Mouse (Mus musculus) MEL (cell line): ENCODE data around the gene Fnbp1. TPM values are rescaled to one million over a fixed set of nuclear protein-coding genes. Genes with fewer than 3 reads are reported as not detected.

Source experiments
- DNase-seq: peaks from one replicate; pipeline ENCODE4 v3.0.0; 2011; ENCODE audit warnings: low read depth, low spot score
- H3K27ac ChIP-seq: 2 replicates; pipeline ENCODE4 v1.5.1; 2012; ENCODE audit warnings: low read depth, mild to moderate bottlenecking, control low read depth, low read length, moderate library complexity; ENCODE audit not compliant: control insufficient read depth
- H3K27me3 ChIP-seq, 2 experiments: fragments of 150-350 bp in 1 of 2; sonication (generic) in 1 of 2; 2 replicates each; pipeline ENCODE4 v1.6.1; 2012; ENCODE audit warnings: low read length in 2 of 2, mild to moderate bottlenecking in 2 of 2, improper control_type of control experiment in 1 of 2, moderate library complexity in 1 of 2; ENCODE audit not compliant: insufficient read depth in 2 of 2, control insufficient read depth in 1 of 2
- H3K36me3 ChIP-seq, 2 experiments: 2 replicates each; pipeline ENCODE4 v1.6.1; 2012 to 2014; ENCODE audit warnings: low read length in 2 of 2, improper control_type of control experiment in 1 of 2, inconsistent platforms in 1 of 2, mild to moderate bottlenecking in 1 of 2; ENCODE audit not compliant: insufficient read depth in 2 of 2, control insufficient read depth in 1 of 2
- H3K4me1 ChIP-seq, 2 experiments: fragments of 150-350 bp in 1 of 2; sonication (generic) in 1 of 2; 2 replicates each; pipeline ENCODE4 v1.6.1; 2012; ENCODE audit warnings: low read length in 2 of 2, improper control_type of control experiment in 1 of 2, mild to moderate bottlenecking in 1 of 2; ENCODE audit not compliant: insufficient read depth in 2 of 2, control insufficient read depth in 1 of 2
- H3K4me3 ChIP-seq, 2 experiments: fragments of 150-350 bp in 1 of 2; sonication (generic) in 1 of 2; 2 replicates each; pipeline ENCODE4 v1.5.1; 2012; ENCODE audit warnings: low read depth in 2 of 2, low read length in 2 of 2, mild to moderate bottlenecking in 2 of 2, moderate library complexity in 2 of 2, control low read depth in 1 of 2, improper control_type of control experiment in 1 of 2; ENCODE audit not compliant: control insufficient read depth in 1 of 2, insufficient read depth in 1 of 2
- H3K79me2 ChIP-seq: 2 replicates; pipeline ENCODE4 v1.6.1; 2012; ENCODE audit warnings: mild to moderate bottlenecking, low read length, moderate library complexity; ENCODE audit not compliant: control insufficient read depth, poor library complexity, insufficient read depth
- H3K9ac ChIP-seq: 2 replicates; pipeline ENCODE4 v1.6.1; 2012; ENCODE audit warnings: low read depth, mild to moderate bottlenecking, control low read depth, low read length, moderate library complexity; ENCODE audit not compliant: control insufficient read depth, poor library complexity, severe bottlenecking
- H3K9me3 ChIP-seq: fragments of 150-350 bp; sonication (generic); replicated peaks from 2 replicates; pipeline ENCODE4 v1.6.1; 2012; ENCODE audit warnings: mild to moderate bottlenecking, low read length, improper control_type of control experiment, moderate library complexity; ENCODE audit not compliant: insufficient read depth
- CTCF ChIP-seq, 3 experiments: IDR thresholded peaks in 2 of 3; conservative IDR thresholded peaks in 1 of 3; 2 replicates each; pipeline ENCODE4 v1.5.1; 2011 to 2012; ENCODE audit warnings: low read length in 3 of 3, low read depth in 2 of 3, mild to moderate bottlenecking in 2 of 3, improper control_type of control experiment in 1 of 3, inconsistent platforms in 1 of 3, mixed read lengths in 1 of 3, moderate library complexity in 1 of 3; ENCODE audit not compliant: control insufficient read depth in 1 of 3, insufficient read depth in 1 of 3, poor library complexity in 1 of 3, severe bottlenecking in 1 of 3
- ELF1 ChIP-seq: IDR thresholded peaks from 2 replicates; pipeline ENCODE4 v1.6.1; 2014; ENCODE audit warnings: low read depth, mild to moderate bottlenecking, inconsistent platforms, low read length, improper control_type of control experiment, moderate library complexity
- EP300 ChIP-seq, 2 experiments: IDR thresholded peaks; 2 replicates each; pipeline ENCODE4 v1.6.1; 2011; ENCODE audit warnings: improper control_type of control experiment in 2 of 2, low read length in 2 of 2, low read depth in 1 of 2, mild to moderate bottlenecking in 1 of 2
- ETS1 ChIP-seq: IDR thresholded peaks from 2 replicates; pipeline ENCODE4 v1.6.1; 2012; ENCODE audit warnings: low read depth, mild to moderate bottlenecking, inconsistent platforms, low read length, improper control_type of control experiment, moderate library complexity
- GATA1 ChIP-seq: IDR thresholded peaks from 2 replicates; pipeline ENCODE4 v1.6.1; 2011; ENCODE audit warnings: low read depth, low read length, improper control_type of control experiment
- JUND ChIP-seq: IDR thresholded peaks from 2 replicates; pipeline ENCODE4 v1.6.1; 2011; ENCODE audit warnings: low read depth, mild to moderate bottlenecking, improper control_type of control experiment, low read length
- MAX ChIP-seq: IDR thresholded peaks from 2 replicates; pipeline ENCODE4 v1.6.1; 2011; ENCODE audit warnings: low read length, improper control_type of control experiment
- MEF2A ChIP-seq: IDR thresholded peaks from 2 replicates; pipeline ENCODE4 v1.6.1; 2014; ENCODE audit warnings: low read depth, mild to moderate bottlenecking, inconsistent platforms, low read length, improper control_type of control experiment; ENCODE audit not compliant: poor library complexity, insufficient replicate concordance, severe bottlenecking; ENCODE audit errors: extremely low read depth
- MXI1 ChIP-seq: IDR thresholded peaks from 2 replicates; pipeline ENCODE4 v1.6.1; 2011; ENCODE audit warnings: mild to moderate bottlenecking, low read depth, low read length, improper control_type of control experiment
- POLR2A ChIP-seq, 2 experiments: IDR thresholded peaks; 2 replicates each; pipeline ENCODE4 v1.6.1; 2011 to 2012; ENCODE audit warnings: low read length in 2 of 2, mild to moderate bottlenecking in 2 of 2, control low read depth in 1 of 2, improper control_type of control experiment in 1 of 2, low read depth in 1 of 2, moderate library complexity in 1 of 2; ENCODE audit not compliant: control insufficient read depth in 1 of 2, insufficient read depth in 1 of 2, poor library complexity in 1 of 2
- POLR2AphosphoS2 ChIP-seq: IDR thresholded peaks from 2 replicates; pipeline ENCODE4 v1.6.1; 2011; ENCODE audit warnings: low read length, improper control_type of control experiment
- POLR2AphosphoS5 ChIP-seq: IDR thresholded peaks from 2 replicates; pipeline ENCODE4 v1.6.1; 2012; ENCODE audit warnings: low read depth, borderline replicate concordance, mild to moderate bottlenecking, inconsistent platforms, low read length, moderate library complexity, mixed read lengths
- RAD21 ChIP-seq: IDR thresholded peaks from 2 replicates; pipeline ENCODE4 v1.6.1; 2011; ENCODE audit warnings: mild to moderate bottlenecking, low read depth, low read length, improper control_type of control experiment
- TBP ChIP-seq: IDR thresholded peaks from 2 replicates; pipeline ENCODE4 v1.8.0; 2011; ENCODE audit warnings: low read depth, low read length, improper control_type of control experiment
- UBTF ChIP-seq: IDR thresholded peaks from 2 replicates; pipeline ENCODE4 v1.6.1; 2012; ENCODE audit warnings: low read depth, mild to moderate bottlenecking, inconsistent platforms, low read length, improper control_type of control experiment, moderate library complexity, borderline replicate concordance; ENCODE audit not compliant: insufficient read depth
- USF1 ChIP-seq: IDR thresholded peaks from 2 replicates; pipeline ENCODE4 v1.6.1; 2014; ENCODE audit warnings: low read depth, mild to moderate bottlenecking, inconsistent platforms, low read length, improper control_type of control experiment, moderate library complexity
- USF2 ChIP-seq, 2 experiments: IDR thresholded peaks; 2 replicates each; pipeline ENCODE4 v1.6.1; 2011 to 2012; ENCODE audit warnings: improper control_type of control experiment in 2 of 2, low read length in 2 of 2, borderline replicate concordance in 1 of 2, inconsistent platforms in 1 of 2, low read depth in 1 of 2, mild to moderate bottlenecking in 1 of 2; ENCODE audit not compliant: insufficient read depth in 1 of 2
- ZC3H11A ChIP-seq: IDR thresholded peaks from 2 replicates; pipeline ENCODE4 v1.6.1; 2012; ENCODE audit warnings: low read depth, mild to moderate bottlenecking, inconsistent platforms, low read length, improper control_type of control experiment
- polyA plus RNA-seq, 2 experiments: library from polyadenylated mRNA; stranded (reverse) in 1 of 2; unstranded in 1 of 2; fragments of >175 nt in 1 of 2; fragments of >200 nt in 1 of 2; gene quantifications; 2 replicates each; pipeline versions ENCODE4 v1.2.1 to v1.2.4; 2012; ENCODE audit warnings: low replicate concordance in 2 of 2, low read depth in 1 of 2; ENCODE audit not compliant: insufficient read length in 2 of 2, insufficient read depth in 1 of 2, missing spikeins in 1 of 2
- total RNA-seq: library from RNA; depleted of rRNA; stranded (reverse); fragments of 300-350 nt; gene quantifications from 2 replicates; pipeline ENCODE4 v1.2.3, GENCODE M21; 2012

Gene Fnbp1
- total and polyA plus RNA-seq, 3 experiments, result 3.4 to 17.5 TPM; not detected in 1

DNA sequence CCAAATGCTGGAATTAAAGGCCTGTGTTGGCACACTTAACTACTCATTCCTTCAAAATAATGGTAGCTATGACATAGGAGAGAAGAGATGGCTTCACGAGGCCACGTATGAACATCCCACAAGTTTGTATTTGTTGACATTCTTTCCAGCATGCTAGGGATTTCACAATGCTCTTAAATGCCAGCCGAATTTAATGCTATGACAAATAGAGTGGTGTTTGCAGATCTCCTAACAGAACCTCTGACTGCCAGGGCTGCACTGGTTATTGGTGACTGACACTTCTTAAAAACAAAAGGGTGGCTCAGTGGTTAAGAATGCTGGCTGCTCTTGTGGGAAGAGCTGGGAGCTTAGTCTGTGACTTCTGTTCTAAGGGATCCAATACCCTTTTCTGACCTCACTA lies 48.9 kb downstream of the Fnbp1 start:
- no peaks in the 10 kb centered on the region for H3K9me3 ChIP-seq
- no peaks in the 10 kb centered on the region for H3K79me2 ChIP-seq
- H3K36me3 ChIP-seq, result no peaks in the 10 kb centered on the region
- TF ChIP-seq POLR2AphosphoS5, result no peak
- TF ChIP-seq MAX, result no peak
- no peak for TF ChIP-seq UBTF
- no peak for TF ChIP-seq ZC3H11A
- TF ChIP-seq ELF1, result no peak
- no peak for TF ChIP-seq USF1
- H3K27me3 ChIP-seq, result no peaks in the 10 kb centered on the region
- H3K9ac ChIP-seq, result no peak overlapping the region
- no peaks in the 10 kb centered on the region for H3K4me1 ChIP-seq
- no peak overlapping the region for H3K27ac ChIP-seq
- no peak for DNase-seq
- H3K4me3 ChIP-seq, result no peak overlapping the region

DNA sequence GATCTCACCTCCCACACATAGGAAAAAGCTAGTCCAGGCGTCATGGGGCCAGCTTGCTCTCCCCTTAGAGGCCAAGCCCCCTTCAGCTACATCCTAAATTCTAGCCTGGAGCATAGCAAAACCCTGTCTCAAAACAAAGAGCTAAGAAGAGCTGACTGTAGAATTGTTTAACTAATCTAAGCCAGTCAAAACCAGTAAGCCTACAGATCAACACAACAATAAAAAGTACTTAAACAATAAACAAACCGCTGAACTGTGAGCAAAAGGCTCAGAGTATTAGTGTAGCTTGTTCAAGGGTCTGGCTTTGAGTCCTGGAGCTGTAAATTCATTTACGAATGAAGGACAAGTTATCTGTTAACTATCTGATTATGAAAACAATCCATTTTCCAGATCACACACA lies 50.6 kb downstream of the Fnbp1 start:
- no peaks in the 10 kb centered on the region for H3K79me2 ChIP-seq
- no peak overlapping the region for H3K27ac ChIP-seq
- no peak for DNase-seq
- no peak for TF ChIP-seq JUND
- no peak for TF ChIP-seq POLR2AphosphoS2
- no peak for TF ChIP-seq USF2 (IDR thresholded peaks at IDR 0.05; ENCODE audit: borderline replicate concordance in 1 of 2, insufficient read depth in 1 of 2, low read depth in 1 of 2, low read length in 2 of 2)
- TF ChIP-seq ETS1, result no peak
- no peak for TF ChIP-seq RAD21
- TF ChIP-seq USF1, result no peak
- no peak for TF ChIP-seq POLR2AphosphoS5
- no peak for TF ChIP-seq MXI1
- TF ChIP-seq ELF1, result no peak
- no peak for TF ChIP-seq UBTF
- TF ChIP-seq POLR2A (IDR thresholded peaks at IDR 0.05; ENCODE audit: control insufficient read depth in 1 of 2, insufficient read depth in 1 of 2, low read depth in 1 of 2, low read length in 2 of 2, poor library complexity in 1 of 2), result no peak
- no peak for TF ChIP-seq TBP
- no peak for TF ChIP-seq ZC3H11A
- no peak for TF ChIP-seq GATA1
- no peak for TF ChIP-seq MEF2A
- TF ChIP-seq EP300 (IDR thresholded peaks at IDR 0.05; ENCODE audit: low read depth in 1 of 2, low read length in 2 of 2), result no peak
- TF ChIP-seq CTCF (IDR thresholded peaks at IDR 0.05 in 2 of 3, conservative IDR thresholded peaks at IDR 0.05 in 1 of 3; ENCODE audit: control insufficient read depth in 1 of 3, insufficient read depth in 1 of 3, low read depth in 2 of 3, low read length in 3 of 3, poor library complexity in 1 of 3, severe bottlenecking in 1 of 3), result no peak
- H3K27me3 ChIP-seq, result no peaks in the 10 kb centered on the region
- H3K36me3 ChIP-seq, result no peaks in the 10 kb centered on the region
- H3K4me3 ChIP-seq, result no peak overlapping the region
- H3K9ac ChIP-seq, result no peak overlapping the region
- H3K9me3 ChIP-seq, result no peaks in the 10 kb centered on the region
- no peaks in the 10 kb centered on the region for H3K4me1 ChIP-seq
